Mouse (Mus musculus) embryonic fibroblast, embryonic 13.5 days (primary cell): ENCODE measurements around the gene Syn2. TPM values are rescaled to one million over a fixed set of nuclear protein-coding genes. Genes with fewer than 3 reads are reported as not detected.

Experiments
- H3K27ac ChIP-seq: 2 replicates; pipeline ENCODE4 v1.5.1; 2012; ENCODE audit warnings: low read length, control low read depth, inconsistent platforms; ENCODE audit not compliant: insufficient read depth
- H3K4me1 ChIP-seq: 2 replicates; pipeline ENCODE4 v1.6.1; 2011; ENCODE audit warnings: low read length; ENCODE audit not compliant: control insufficient read depth, insufficient read depth
- H3K4me3 ChIP-seq: 2 replicates; pipeline ENCODE4 v1.5.1; 2011; ENCODE audit warnings: mild to moderate bottlenecking, control low read depth, low read length; ENCODE audit not compliant: insufficient read depth
- CTCF ChIP-seq: IDR thresholded peaks from 2 replicates; pipeline ENCODE4 v1.5.1; 2011; ENCODE audit warnings: mild to moderate bottlenecking, control low read depth, low read length, moderate library complexity, borderline replicate concordance; ENCODE audit not compliant: insufficient read depth
- POLR2A ChIP-seq: IDR thresholded peaks from 2 replicates; pipeline ENCODE4 v1.6.1; 2011; ENCODE audit warnings: low read depth, mild to moderate bottlenecking, control low read depth, low read length, moderate library complexity
- polyA plus RNA-seq: library from polyadenylated mRNA; stranded (reverse); fragments of >200 nt; gene quantifications from 2 replicates; pipeline ENCODE4 v1.2.4, GENCODE M21; 2011; ENCODE audit warnings: low read depth; ENCODE audit not compliant: missing spikeins, insufficient read length

The Syn2 gene
- polyA plus RNA-seq, 1 experiment = not detected

GRCm38 (mm10) chr6:115168921-115169320 is 34.2 kb downstream of the Syn2 start:
- TF ChIP-seq CTCF = no peak
- no peak for TF ChIP-seq POLR2A
- Histone ChIP-seq H3K4me3 (no peak overlapping the region), H3K27ac (no peak overlapping the region), H3K4me1 (no peaks in the 10 kb centered on the region)

- TF ChIP-seq POLR2A (no peak), CTCF (no peak)
- Histone ChIP-seq H3K27ac (no peak overlapping the region), H3K4me1 (no peaks in the 10 kb centered on the region), H3K4me3 (no peak overlapping the region)
Measured at GRCm38 (mm10) chr6:115169518-115169917, 34.8 kb downstream of the Syn2 start.

GRCm38 (mm10) chr6:115174845-115175244 is 40.1 kb downstream of the Syn2 start:
- Histone ChIP-seq H3K27ac (no peak overlapping the region), H3K4me1 (no peaks in the 10 kb centered on the region), H3K4me3 (no peak overlapping the region)
- no peak for TF ChIP-seq POLR2A
- TF ChIP-seq CTCF = peak; percentile 45; the same call in 1 of the 2 replicates

GRCm38 (mm10) chr6:115178826-115179225 is 44.1 kb downstream of the Syn2 start:
- Histone ChIP-seq H3K4me1 (no peaks in the 10 kb centered on the region), H3K4me3 (no peak overlapping the region), H3K27ac (no peak overlapping the region)
- TF ChIP-seq CTCF (no peak), POLR2A (no peak)

- H3K27ac ChIP-seq = no peak overlapping the region
- H3K4me1 ChIP-seq = no peaks in the 10 kb centered on the region
- TF ChIP-seq POLR2A = no peak
- no peak for TF ChIP-seq CTCF
- H3K4me3 ChIP-seq = no peak overlapping the region
Measured at GRCm38 (mm10) chr6:115181094-115181493, 46.4 kb downstream of the Syn2 start.

- no peaks in the 10 kb centered on the region for H3K4me1 ChIP-seq
- no peak overlapping the region for H3K4me3 ChIP-seq
- no peak overlapping the region for H3K27ac ChIP-seq
- no peak for TF ChIP-seq CTCF
- TF ChIP-seq POLR2A = no peak
Measured at GRCm38 (mm10) chr6:115191111-115191510, 56.4 kb downstream of the Syn2 start.

GRCm38 (mm10) chr6:115200753-115201152 is 66.1 kb downstream of the Syn2 start:
- H3K4me1 ChIP-seq = no peaks in the 10 kb centered on the region
- H3K27ac ChIP-seq = no peak overlapping the region
- TF ChIP-seq POLR2A (no peak), CTCF (no peak)
- no peak overlapping the region for H3K4me3 ChIP-seq

- H3K4me3 ChIP-seq = no peak overlapping the region
- TF ChIP-seq POLR2A = no peak
- no peak for TF ChIP-seq CTCF
- no peak overlapping the region for H3K27ac ChIP-seq
- H3K4me1 ChIP-seq = no peaks in the 10 kb centered on the region
Measured at GRCm38 (mm10) chr6:115203029-115203428, 68.3 kb downstream of the Syn2 start.

GRCm38 (mm10) chr6:115210187-115210586 is 75.5 kb downstream of the Syn2 start:
- H3K4me1 ChIP-seq = no peaks in the 10 kb centered on the region
- TF ChIP-seq CTCF (no peak), POLR2A (no peak)
- H3K4me3 ChIP-seq = no peak overlapping the region
- H3K27ac ChIP-seq = no peak overlapping the region

GRCm38 (mm10) chr6:115210820-115211219 is 76.1 kb downstream of the Syn2 start:
- no peaks in the 10 kb centered on the region for H3K4me1 ChIP-seq
- H3K4me3 ChIP-seq = no peak overlapping the region
- no peak overlapping the region for H3K27ac ChIP-seq
- no peak for TF ChIP-seq CTCF
- no peak for TF ChIP-seq POLR2A
